Mouse (Mus musculus): ENCODE results near the gene Gm20441.

GRCm38 (mm10) chr10:75790773-75791172 is 10.0 kb upstream of the Gm20441 start:
- TF ChIP-seq POLR2A (IDR thresholded peaks at IDR 0.05; ENCODE audit: control insufficient read depth, extremely low read depth, insufficient read depth, low read length, poor library complexity) (no peak), CTCF (IDR thresholded peaks at IDR 0.05; ENCODE audit: borderline replicate concordance, control insufficient read depth, extremely low read depth, insufficient read depth, low read length, poor library complexity) (no peak)

Data from thymus, adult 2 months (tissue).